Mouse (Mus musculus): Measurements from ENCODE around the gene Hmces.

Gene Hmces

DNA sequence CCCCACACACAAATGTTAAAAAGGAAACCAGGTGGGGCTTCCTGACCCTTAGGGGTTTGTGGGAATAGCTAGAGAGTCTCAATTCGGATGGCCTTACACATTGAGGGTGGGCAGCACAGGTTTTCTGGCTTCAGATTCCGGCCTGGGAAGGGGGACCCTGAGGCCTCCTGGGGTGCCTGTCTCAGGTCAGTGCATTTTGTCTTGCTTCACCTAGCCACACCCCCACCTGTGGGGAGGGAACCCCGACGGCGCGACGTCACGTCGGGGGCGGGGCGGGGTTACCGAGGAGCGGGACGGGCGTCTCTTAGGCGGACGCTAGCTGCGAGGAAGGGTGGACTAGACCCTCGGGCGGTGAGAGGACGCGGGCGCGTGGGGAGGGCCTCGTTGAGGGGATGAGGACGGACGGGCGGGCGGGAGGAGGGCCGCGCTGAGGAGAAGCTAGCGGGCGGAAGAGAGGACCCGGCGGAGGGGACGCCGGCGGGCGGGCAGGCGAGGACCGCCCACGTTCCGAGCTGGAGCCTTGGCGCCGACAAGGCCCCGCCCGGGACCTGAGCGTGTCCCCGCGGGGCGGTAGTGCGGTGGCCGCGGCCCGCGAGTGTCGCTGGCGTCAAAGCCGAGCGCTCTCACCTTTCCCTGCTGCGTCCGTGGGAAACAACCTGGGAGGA is at the start of gene Hmces:
Gene Hmces (plus strand): TSS at position 275 of the 665 bp plus-strand sequence.
- peak; percentile 67 to 75 for DNase-seq (ENCODE audit: low spot score in 2 of 2)

- no peak for DNase-seq (ENCODE audit: low spot score in 2 of 2)
These were observed 47.5 kb upstream of the Hmces start for GRCm38 (mm10) chr6:87866211-87866610.

GRCm38 (mm10) chr6:87867256-87867655 is 46.5 kb upstream of the Hmces start:
- DNase-seq (ENCODE audit: low spot score in 2 of 2): no peak

- DNase-seq (ENCODE audit: low spot score in 2 of 2): no peak
These were observed 44.7 kb upstream of the Hmces start for GRCm38 (mm10) chr6:87868871-87869506.

DNA sequence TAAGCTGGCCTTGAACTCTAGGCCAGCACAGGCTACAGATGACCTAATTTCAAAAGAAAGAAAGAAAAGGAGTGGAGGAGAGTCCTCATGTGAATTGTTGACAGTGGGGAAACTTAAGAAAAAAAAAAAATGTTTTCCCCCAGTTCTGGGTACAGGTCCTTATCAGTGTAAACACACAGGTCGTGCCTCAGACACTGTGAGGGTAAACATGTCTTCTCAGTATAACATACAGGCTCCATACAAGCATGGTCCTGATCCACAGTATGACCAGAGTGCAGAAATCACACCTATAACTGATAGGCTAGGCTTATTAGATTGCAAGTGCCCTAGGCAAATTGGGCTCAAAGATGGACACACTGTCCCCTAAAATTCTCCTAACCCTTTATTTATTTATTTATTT is 43.3 kb upstream of the Hmces start:
- DNase-seq (ENCODE audit: low spot score in 2 of 2): no peak

GRCm38 (mm10) chr6:87871240-87871639 is 42.5 kb upstream of the Hmces start:
- DNase-seq (ENCODE audit: low spot score in 2 of 2): no peak

DNA sequence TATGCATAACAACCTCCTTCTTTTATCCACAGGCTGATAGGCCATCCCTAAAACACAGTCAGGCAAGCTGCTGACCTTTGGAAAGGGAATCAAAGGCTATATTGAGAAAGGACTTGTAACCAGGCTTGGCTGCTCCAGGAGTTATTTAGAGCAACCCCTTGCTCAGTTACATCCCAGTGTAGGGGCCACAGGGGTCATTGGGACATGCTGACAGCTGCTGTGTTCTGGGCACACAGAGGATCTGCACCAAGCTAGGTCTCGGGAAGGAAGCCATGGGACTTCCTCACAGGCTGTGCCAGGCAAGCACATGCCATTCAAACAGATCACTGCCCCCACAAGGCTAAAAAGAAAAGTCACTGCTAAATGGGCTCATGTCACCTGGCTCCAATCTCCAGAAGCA is 40.6 kb upstream of the Hmces start:
- no peak for DNase-seq (ENCODE audit: low spot score in 2 of 2)

DNA sequence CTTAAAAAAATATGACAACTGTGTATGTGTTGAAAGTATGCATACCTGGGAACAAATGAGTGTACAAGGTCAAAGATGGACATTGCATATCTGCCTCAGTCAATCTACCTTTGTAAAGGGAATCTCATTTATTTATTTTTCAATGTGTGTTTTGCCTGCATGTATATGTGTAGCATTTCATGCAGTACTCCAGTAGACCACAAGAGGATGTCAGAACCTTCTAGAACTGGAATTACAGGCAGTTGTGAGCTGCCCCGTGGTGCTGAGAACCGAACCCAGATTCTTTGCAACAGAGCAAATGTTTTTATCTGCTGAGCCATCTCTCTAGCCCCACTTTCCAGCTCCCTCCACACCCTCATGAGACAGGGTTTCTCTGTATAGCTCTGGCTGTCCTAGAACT is 39.8 kb upstream of the Hmces start:
- DNase-seq (ENCODE audit: low spot score in 2 of 2): no peak

- DNase-seq (ENCODE audit: low spot score in 2 of 2): no peak
These were observed 38.7 kb upstream of the Hmces start for GRCm38 (mm10) chr6:87875083-87875482.

DNA sequence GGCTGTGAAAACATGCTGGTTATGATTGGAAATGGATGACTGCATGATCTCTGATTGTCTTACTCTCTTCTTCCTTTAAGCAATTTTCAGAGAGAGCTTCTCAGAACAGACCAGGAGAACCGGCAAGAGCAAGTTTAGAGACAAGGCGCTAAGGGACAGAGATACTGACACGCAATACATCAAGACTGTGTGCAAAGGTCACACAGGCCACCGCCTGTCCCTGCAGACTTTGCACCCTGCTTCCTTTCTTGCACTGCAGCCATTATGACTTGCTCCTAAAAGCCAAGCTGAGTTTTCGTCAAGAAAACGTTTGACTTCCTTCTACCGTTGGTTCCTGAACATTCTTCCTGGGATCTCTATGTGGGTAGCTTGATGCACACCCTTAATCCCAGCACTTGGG is 38.2 kb upstream of the Hmces start:
- no peak for DNase-seq (ENCODE audit: low spot score in 2 of 2)

- no peak for DNase-seq (ENCODE audit: low spot score in 2 of 2)
These were observed 37.6 kb upstream of the Hmces start for GRCm38 (mm10) chr6:87876068-87876643.

DNA sequence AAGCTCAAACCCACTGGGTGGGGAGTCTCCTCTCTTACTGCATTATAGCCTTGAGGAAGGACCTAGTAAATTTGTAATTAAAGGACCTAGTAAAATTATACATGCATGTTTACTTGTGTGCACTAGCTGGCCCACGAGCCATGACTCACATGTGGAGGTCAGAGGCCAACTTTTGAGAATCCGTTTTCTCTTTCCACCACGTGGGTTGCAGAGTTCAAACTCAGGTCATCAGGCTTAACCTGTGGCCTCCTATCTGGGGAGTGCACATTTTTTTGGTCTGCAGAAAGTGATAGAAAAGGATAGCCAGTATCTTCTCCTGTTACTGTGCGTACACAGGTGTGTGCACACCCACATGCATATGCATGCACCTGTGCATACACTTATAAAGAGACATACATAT is 34.7 kb upstream of the Hmces start:
- DNase-seq (ENCODE audit: low spot score in 2 of 2): no peak

DNA sequence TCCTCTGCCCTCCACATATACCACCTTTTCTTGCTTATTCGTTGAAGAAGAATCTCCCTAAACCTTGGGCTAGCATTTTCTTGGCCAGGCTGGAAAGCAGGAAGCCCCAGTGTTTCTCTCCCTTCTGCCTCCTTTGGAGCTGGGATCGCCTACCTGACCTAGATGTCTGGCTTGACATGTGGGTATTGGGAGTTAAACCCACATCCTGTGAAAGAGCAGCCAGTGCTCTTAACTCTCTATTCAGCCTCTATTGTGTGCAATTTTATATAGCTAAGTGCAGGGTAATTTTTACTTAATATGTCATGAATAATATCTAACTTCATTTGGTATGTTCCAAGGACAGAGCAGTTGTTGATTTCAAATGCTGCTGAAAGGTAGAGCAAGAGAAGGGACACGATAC is 34.1 kb upstream of the Hmces start:
- no peak for DNase-seq (ENCODE audit: low spot score in 2 of 2)

DNA sequence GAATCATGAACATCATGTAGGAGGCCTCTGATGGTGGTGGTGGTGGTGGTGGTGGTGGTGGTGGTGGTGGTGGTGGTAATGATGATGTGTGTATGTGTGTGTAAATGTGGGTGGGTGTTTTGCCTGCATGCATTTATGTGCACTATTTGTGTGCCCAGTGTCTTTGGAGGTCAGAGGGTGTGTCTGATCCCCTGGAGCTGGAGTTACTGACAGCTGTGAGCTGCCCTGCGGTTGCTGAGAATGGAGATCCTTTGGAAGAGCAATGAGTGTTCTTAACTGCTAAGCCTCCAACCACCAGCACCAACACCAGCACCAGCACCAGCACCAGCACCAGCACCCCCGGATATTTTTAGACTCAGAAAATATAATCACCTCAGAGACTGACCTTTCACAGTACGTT is 31.5 kb upstream of the Hmces start:
- DNase-seq (ENCODE audit: low spot score in 2 of 2): no peak

- peak; percentile 91 to 94 for DNase-seq (ENCODE audit: low spot score in 2 of 2)
These were observed 30.9 kb upstream of the Hmces start for GRCm38 (mm10) chr6:87882816-87883215.

DNA sequence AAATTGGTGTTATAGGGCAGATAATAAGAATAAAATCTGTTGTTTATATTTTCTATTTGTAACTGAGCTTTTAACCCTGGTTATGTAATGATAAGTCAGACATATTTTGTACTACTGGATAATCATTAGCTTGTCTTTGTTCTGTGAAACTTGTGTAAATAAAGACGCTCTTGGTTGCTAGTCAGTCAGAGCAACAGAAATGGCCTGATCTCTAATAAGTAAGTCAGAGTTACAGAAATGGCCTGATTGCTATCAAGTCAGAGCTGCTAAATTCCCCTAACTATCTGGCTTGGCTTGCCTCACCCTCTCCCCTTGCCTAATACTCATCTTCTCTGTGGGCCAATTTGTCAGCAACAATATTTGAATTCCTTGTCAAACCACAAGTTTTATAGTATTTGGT is 27.0 kb upstream of the Hmces start:
- no peak for DNase-seq (ENCODE audit: low spot score in 2 of 2)

- DNase-seq (ENCODE audit: low spot score in 2 of 2): peak; percentile 99 to 100
These were observed 26.0 kb upstream of the Hmces start, which contains the start of gene Copg1 for GRCm38 (mm10) chr6:87887594-87888233. Copg1 (plus strand) TSS chr6:87887814.

- DNase-seq (ENCODE audit: low spot score in 2 of 2): no peak
These were observed 19.8 kb upstream of the Hmces start for GRCm38 (mm10) chr6:87893931-87894330.

GRCm38 (mm10) chr6:87898028-87898427 is 15.7 kb upstream of the Hmces start:
- DNase-seq (ENCODE audit: low spot score in 2 of 2): no peak

- no peak for DNase-seq (ENCODE audit: low spot score in 2 of 2)
These were observed 7.1 kb upstream of the Hmces start for GRCm38 (mm10) chr6:87906632-87907031.

GRCm38 (mm10) chr6:87909181-87909580 is 4.6 kb upstream of the Hmces start:
- DNase-seq (ENCODE audit: low spot score in 2 of 2): no peak

DNA sequence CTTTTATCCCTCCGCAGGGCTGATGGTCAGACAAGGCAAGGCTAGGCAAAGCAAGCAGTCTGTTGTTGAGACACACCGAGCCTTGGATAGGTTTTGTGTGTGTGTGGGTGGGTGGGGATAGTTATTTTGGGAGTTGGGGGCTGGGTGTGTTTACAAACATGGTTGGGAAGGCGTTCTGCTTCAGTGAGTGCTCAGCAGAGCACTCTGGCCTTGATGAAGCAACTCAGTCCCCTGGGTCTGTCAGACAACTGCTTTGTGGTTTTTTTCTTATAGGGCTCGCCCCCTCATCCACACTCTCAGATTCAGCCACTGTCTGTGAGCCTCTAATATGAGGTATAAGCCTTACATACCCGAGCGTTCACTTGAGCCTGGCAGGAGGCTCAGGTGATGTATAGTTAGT is 2.2 kb upstream of the Hmces start:
- DNase-seq (ENCODE audit: low spot score in 2 of 2): no peak
